Mouse (Mus musculus): ENCODE results near the gene Cdkn1a.

GRCm38 (mm10) chr17:29137906-29138305 lies 47.1 kb downstream of the Cdkn1a start:
- TF ChIP-seq CTCF (IDR thresholded peaks at IDR 0.05), result no peak
- no peak for TF ChIP-seq EP300 (IDR thresholded peaks at IDR 0.05; ENCODE audit: insufficient read depth, low read depth, low read length)
